Mouse (Mus musculus): ENCODE measurements around the gene Jazf1. TPM values are rescaled to one million over a fixed set of nuclear protein-coding genes. Genes with fewer than 3 reads are reported as not detected.
A peak's percentile ranks its signal among the peaks of the same experiment; 100 is the strongest.

Gene Jazf1
- polyA plus RNA-seq, 1 experiment, result 8.9 TPM

DNA sequence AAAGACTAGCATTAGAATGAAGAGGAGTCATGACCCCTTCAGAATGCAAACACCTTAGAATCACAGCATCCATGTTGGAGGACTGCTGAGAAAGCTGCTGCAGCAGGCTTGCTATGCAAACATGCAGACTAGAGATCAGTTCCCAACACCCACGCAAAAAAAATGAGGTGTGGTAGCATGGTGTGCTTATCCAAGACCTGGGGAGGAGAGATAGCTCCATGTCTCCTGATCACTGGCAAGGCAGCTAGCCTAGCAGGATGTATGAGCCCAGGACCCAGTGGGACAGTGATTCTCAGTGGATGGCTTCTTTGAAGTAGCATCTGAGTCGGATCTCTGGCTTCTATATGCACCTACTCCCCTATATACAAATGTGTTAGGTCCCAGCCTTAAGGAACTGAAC is 184.7 kb downstream of the Jazf1 start:
- H3K4me3 ChIP-seq (ENCODE audit: insufficient read depth, low read depth, low read length), result no peak overlapping the region
- no peak overlapping the region for H3K27ac ChIP-seq (replicated peaks; ENCODE audit: low read depth, low read length)
- H3K4me1 ChIP-seq (ENCODE audit: control insufficient read depth, insufficient read depth, insufficient read length, low read length), result no peaks in the 10 kb centered on the region

DNA sequence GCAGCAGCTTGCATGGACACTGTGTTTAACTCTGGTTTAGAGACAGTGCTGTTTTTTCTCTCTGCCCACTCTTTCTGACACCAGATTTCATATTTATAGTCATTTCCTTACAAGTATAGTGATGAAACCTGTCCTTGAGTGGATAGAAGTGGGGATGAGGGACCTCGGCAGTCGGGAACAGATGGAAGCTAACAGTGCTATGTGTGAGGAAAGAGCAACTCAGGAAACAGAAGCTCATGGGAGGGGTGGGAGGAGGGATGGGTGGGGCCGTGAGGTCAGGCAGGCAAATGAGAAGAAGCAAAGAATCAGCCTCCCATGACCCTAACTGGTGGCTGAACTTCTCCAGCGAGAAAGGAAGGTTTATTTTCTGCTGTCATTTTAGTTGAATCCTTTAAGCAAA is 191.3 kb downstream of the Jazf1 start:
- Histone ChIP-seq H3K4me1 (ENCODE audit: control insufficient read depth, insufficient read depth, insufficient read length, low read length) (no peaks in the 10 kb centered on the region), H3K4me3 (ENCODE audit: insufficient read depth, low read depth, low read length) (no peak overlapping the region), H3K27ac (replicated peaks; ENCODE audit: low read depth, low read length) (no peak overlapping the region)

- no peak overlapping the region for H3K27ac ChIP-seq (replicated peaks; ENCODE audit: low read depth, low read length)
- H3K4me3 ChIP-seq (ENCODE audit: insufficient read depth, low read depth, low read length), result no peak overlapping the region
- H3K4me1 ChIP-seq (ENCODE audit: control insufficient read depth, insufficient read depth, insufficient read length, low read length), result peaks cover 20% of the 10 kb centered on the region
Observed at GRCm38 (mm10) chr6:52871306-52871705, 197.1 kb downstream of the Jazf1 start.

DNA sequence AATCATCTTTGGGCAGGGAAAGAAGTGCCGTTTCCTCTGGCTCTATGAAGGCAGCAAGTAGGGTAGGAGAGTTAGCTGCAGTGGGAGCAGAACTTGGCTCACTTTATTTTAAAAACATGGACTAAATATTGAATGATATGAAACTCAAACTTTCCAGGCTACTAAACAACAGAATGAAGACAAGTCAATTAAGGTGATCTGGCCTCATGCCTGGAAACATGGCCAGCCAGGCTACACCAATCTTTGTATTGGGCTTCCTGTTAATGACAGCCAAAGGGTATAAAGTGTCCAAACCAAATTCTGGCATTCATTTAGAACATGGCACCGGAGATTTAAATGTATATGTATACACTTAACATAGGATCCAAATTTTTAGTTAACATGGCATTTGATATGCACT is 199.2 kb downstream of the Jazf1 start:
- H3K4me1 ChIP-seq (ENCODE audit: control insufficient read depth, insufficient read depth, insufficient read length, low read length), result peaks cover 26% of the 10 kb centered on the region
- H3K27ac ChIP-seq (replicated peaks; ENCODE audit: low read depth, low read length), result peak overlapping the region; percentile 60
- H3K4me3 ChIP-seq (ENCODE audit: insufficient read depth, low read depth, low read length), result no peak overlapping the region

DNA sequence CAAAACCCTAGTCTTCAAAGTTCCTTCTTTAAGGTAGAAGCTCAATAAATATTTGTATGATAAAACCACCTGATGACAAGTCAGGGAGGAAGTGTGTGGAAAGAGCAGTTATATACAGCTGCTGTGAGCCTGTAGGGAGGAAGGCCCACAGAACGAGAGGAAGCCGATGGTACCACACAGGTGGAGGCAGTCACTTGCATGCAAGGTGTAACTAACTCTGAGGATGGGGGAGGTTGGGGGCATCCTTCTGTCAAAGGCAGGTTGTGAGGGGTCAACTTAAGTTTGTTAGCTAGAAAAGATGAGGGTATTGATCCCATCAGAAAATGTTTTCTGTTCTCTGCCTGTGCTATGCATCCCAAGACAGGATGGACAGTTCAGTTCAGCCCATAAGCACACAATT is 200.1 kb downstream of the Jazf1 start:
- Histone ChIP-seq H3K4me3 (ENCODE audit: insufficient read depth, low read depth, low read length) (no peak overlapping the region), H3K4me1 (ENCODE audit: control insufficient read depth, insufficient read depth, insufficient read length, low read length) (peaks cover 26% of the 10 kb centered on the region), H3K27ac (replicated peaks; ENCODE audit: low read depth, low read length) (peak overlapping the region; percentile 50; the same call in 1 of the 2 replicates)

- Histone ChIP-seq H3K27ac (replicated peaks; ENCODE audit: low read depth, low read length) (no peak overlapping the region), H3K4me3 (ENCODE audit: insufficient read depth, low read depth, low read length) (no peak overlapping the region), H3K4me1 (ENCODE audit: control insufficient read depth, insufficient read depth, insufficient read length, low read length) (peaks cover 14% of the 10 kb centered on the region; the same call in 1 of the 2 replicates)
Observed at GRCm38 (mm10) chr6:52861928-52862327, 206.5 kb downstream of the Jazf1 start.

GRCm38 (mm10) chr6:52861186-52861820 is 207.1 kb downstream of the Jazf1 start:
- Histone ChIP-seq H3K4me1 (ENCODE audit: control insufficient read depth, insufficient read depth, insufficient read length, low read length) (peaks cover 10% of the 10 kb centered on the region; the same call in 1 of the 2 replicates), H3K27ac (replicated peaks; ENCODE audit: low read depth, low read length) (no peak overlapping the region), H3K4me3 (ENCODE audit: insufficient read depth, low read depth, low read length) (no peak overlapping the region)

DNA sequence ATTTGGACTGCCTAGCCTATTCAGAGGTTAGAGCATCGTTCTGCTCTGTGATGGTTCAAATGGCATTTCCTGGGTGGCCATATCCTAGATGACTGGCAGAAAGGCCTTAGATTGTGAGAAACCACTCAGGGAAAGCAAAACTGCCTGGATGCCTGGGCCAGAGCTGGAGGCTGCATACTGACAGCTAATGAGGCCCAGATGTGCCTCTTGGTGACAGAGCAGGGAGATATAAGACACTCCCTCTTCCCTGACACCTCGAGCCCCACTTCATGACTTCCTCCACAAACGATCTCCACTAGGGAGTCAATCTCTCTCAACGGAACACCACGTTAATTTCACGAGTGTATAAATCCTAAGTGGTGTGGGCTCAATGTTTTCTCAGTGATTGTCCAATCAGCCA is 207.7 kb downstream of the Jazf1 start:
- Histone ChIP-seq H3K4me1 (ENCODE audit: control insufficient read depth, insufficient read depth, insufficient read length, low read length) (peaks cover 4% of the 10 kb centered on the region; the same call in 1 of the 2 replicates), H3K27ac (replicated peaks; ENCODE audit: low read depth, low read length) (no peak overlapping the region), H3K4me3 (ENCODE audit: insufficient read depth, low read depth, low read length) (no peak overlapping the region)

- H3K4me1 ChIP-seq (ENCODE audit: control insufficient read depth, insufficient read depth, insufficient read length, low read length), result peaks cover 4% of the 10 kb centered on the region; the same call in 1 of the 2 replicates
- no peak overlapping the region for H3K4me3 ChIP-seq (ENCODE audit: insufficient read depth, low read depth, low read length)
- H3K27ac ChIP-seq (replicated peaks; ENCODE audit: low read depth, low read length), result no peak overlapping the region
Observed at GRCm38 (mm10) chr6:52858911-52859431, 209.5 kb downstream of the Jazf1 start.

DNA sequence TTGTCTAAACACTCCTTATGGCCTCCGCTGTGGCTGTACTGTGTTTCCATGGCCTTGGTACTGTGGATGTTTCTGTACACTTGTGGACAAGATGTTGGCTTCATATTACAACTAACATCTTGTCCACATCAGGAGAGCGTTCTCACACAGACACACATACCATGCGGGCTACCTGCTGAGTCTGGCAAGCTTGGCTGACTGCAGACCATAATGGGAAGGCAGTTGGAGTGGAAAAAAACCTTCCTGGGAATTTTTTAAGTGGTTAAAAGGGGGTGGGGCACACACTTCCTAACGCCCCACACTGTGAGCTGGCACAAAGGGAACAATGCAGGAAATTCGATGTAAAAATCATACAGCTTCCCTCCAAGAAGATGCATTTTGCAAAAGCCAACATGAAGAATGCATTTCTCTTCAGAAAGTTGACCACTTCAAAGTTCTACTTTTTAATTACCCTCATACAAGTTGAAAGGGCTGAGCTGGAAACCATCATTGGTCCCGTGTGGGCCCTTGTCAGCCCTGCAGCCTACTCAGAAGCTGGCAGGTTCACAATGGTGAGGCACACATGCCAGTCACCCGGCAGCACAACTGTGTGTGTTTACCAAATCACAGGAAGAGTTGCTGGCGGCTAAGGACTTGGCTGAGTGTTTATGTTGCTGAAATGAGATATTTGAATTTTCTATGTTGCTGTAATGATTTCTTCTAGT is 215.9 kb downstream of the Jazf1 start:
- Histone ChIP-seq H3K4me1 (ENCODE audit: control insufficient read depth, insufficient read depth, insufficient read length, low read length) (peaks cover 11% of the 10 kb centered on the region; the same call in 1 of the 2 replicates), H3K4me3 (ENCODE audit: insufficient read depth, low read depth, low read length) (no peak overlapping the region), H3K27ac (replicated peaks; ENCODE audit: low read depth, low read length) (no peak overlapping the region)

- Histone ChIP-seq H3K27ac (replicated peaks; ENCODE audit: low read depth, low read length) (no peak overlapping the region), H3K4me1 (ENCODE audit: control insufficient read depth, insufficient read depth, insufficient read length, low read length) (peaks cover 11% of the 10 kb centered on the region; the same call in 1 of the 2 replicates), H3K4me3 (ENCODE audit: insufficient read depth, low read depth, low read length) (no peak overlapping the region)
Observed at GRCm38 (mm10) chr6:52851975-52852374, 216.5 kb downstream of the Jazf1 start.

GRCm38 (mm10) chr6:52851019-52851418 is 217.4 kb downstream of the Jazf1 start:
- peaks cover 11% of the 10 kb centered on the region; the same call in 1 of the 2 replicates for H3K4me1 ChIP-seq (ENCODE audit: control insufficient read depth, insufficient read depth, insufficient read length, low read length)
- H3K27ac ChIP-seq (replicated peaks; ENCODE audit: low read depth, low read length), result peak overlapping the region; percentile 41
- peak overlapping the region; percentile 8; the same call in 1 of the 2 replicates for H3K4me3 ChIP-seq (ENCODE audit: insufficient read depth, low read depth, low read length)

DNA sequence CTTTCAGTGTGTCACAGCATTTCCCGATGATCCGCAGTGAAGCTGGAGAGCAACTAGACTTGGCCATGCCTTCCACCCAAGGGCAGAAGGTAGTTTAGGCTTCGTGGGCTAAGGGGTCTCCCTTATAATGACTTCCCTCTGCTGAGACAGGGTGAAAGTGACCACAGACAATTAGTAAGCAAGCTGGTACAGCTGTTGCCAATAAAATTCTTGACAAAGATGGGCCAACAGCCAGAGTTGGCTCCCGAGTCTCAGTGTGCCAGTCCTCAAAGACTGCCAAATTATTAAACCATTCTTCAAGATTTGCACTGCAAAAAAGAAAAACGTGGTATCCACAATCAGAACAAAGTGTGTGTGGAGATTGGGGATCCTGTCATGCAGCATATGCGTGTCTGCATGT is 220.2 kb downstream of the Jazf1 start:
- Histone ChIP-seq H3K27ac (replicated peaks; ENCODE audit: low read depth, low read length) (no peak overlapping the region), H3K4me1 (ENCODE audit: control insufficient read depth, insufficient read depth, insufficient read length, low read length) (peaks cover 11% of the 10 kb centered on the region; the same call in 1 of the 2 replicates), H3K4me3 (ENCODE audit: insufficient read depth, low read depth, low read length) (no peak overlapping the region)

DNA sequence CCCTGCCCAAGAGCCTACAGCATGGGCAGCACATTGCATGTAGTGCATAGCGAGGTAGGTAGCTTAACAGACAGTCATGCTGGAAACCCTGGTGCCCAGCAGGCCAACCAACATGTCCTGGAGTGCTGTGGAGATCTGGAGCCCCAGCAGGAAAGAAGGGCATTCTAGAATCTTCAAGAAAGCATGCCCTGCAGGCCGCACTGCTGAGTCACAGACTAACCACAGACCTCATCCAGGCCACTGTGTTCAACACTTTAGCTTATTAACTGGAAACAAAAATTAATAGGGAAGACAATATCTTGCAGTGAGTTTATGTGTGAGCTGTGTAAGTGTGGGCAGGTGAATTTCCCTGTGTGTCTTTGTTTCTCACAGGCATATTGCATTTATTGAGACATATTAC is 222.1 kb downstream of the Jazf1 start:
- Histone ChIP-seq H3K4me3 (ENCODE audit: insufficient read depth, low read depth, low read length) (no peak overlapping the region), H3K27ac (replicated peaks; ENCODE audit: low read depth, low read length) (no peak overlapping the region), H3K4me1 (ENCODE audit: control insufficient read depth, insufficient read depth, insufficient read length, low read length) (peaks cover 8% of the 10 kb centered on the region; the same call in 1 of the 2 replicates)

GRCm38 (mm10) chr6:52844741-52845140 is 223.7 kb downstream of the Jazf1 start:
- Histone ChIP-seq H3K4me1 (ENCODE audit: control insufficient read depth, insufficient read depth, insufficient read length, low read length) (peaks cover 5% of the 10 kb centered on the region; the same call in 1 of the 2 replicates), H3K4me3 (ENCODE audit: insufficient read depth, low read depth, low read length) (no peak overlapping the region), H3K27ac (replicated peaks; ENCODE audit: low read depth, low read length) (no peak overlapping the region)
